Mouse (Mus musculus): ENCODE results near the gene Padi1.

Padi1 gene

GRCm38 (mm10) chr4:140779803-140780397, 65.7 kb downstream of the Padi1 start:
- peak; percentile 46 for DNase-seq

- DNase-seq = no peak
Observed at GRCm38 (mm10) chr4:140776623-140777022, 69.0 kb downstream of the Padi1 start.

- DNase-seq = no peak
Observed at GRCm38 (mm10) chr4:140775876-140776275, 69.7 kb downstream of the Padi1 start.

DNA sequence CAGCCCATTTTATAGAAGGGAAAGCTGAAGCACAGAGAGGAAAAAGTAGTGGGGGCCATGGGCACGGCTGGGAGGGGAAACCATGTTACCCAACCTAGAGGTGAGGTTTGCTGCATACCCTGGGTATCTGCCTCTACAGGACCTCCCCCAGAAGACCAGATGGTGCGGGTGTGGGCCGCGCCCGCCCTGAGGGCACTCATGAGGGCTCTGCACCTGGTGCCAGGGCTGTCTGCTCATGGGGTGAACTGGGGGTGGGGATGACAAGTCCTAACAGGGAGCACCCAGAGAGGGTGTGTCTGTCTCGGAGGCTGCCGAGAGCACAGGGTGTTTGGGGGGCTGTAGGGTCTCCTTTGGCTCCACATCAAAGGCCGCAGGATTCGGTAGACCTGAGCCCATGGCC, 70.7 kb downstream of the Padi1 start:
- no peak for DNase-seq

- DNase-seq = no peak
Observed at GRCm38 (mm10) chr4:140774025-140774800, 71.4 kb downstream of the Padi1 start, which contains the start of gene Padi4. Gene Padi4, minus strand, starts transcription at chr4:140774236.

DNA sequence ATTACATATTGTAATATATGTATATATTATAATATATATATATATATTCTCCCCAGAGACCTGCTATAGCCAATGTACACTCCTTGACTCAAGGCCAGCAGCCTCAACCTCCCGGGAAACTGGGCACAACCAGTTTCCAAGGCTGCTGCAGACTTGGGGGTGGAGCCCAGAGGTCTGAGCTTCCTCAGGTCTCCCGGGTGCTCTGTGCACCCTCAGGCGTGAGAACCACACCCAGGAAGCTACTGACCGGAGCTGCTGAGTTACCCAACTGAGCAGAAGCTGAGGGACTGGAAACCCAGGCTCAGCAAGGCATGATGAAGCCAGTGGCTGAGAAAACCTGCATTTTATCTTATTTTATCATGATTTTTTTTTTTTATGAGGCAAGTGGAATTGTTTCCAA, 74.5 kb downstream of the Padi1 start:
- peak; percentile 37 for DNase-seq

DNA sequence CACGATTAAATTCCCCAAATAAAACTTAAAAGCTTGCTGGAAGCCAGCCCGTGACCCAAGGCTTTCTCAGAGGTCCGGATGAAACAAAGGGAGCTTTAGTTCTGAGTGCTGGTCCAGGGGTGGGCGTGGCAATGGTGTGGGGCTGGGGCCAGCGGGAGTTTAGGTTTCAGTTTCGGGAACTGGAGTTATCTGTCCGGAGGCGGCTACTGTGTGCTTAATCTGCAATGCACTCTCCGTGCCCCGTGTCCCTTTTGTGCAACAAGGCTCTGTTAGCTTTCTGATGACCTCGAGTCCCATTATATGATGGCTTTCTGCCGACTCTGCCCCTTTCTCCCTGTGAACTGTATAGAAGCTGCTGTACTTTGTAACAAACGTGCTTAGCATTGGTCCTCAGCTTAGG, 75.1 kb downstream of the Padi1 start:
- DNase-seq = peak; percentile 78

GRCm38 (mm10) chr4:140768973-140769372, 76.6 kb downstream of the Padi1 start:
- no peak for DNase-seq

- DNase-seq = no peak
Observed at GRCm38 (mm10) chr4:140765936-140766335, 79.6 kb downstream of the Padi1 start.

- peak; percentile 77 for DNase-seq
Observed at GRCm38 (mm10) chr4:140763158-140763557, 82.4 kb downstream of the Padi1 start.

All from kidney, postnatal 10 days (tissue).